Mouse (Mus musculus): ENCODE data around the gene Tapbpl. TPM values are rescaled to one million over a fixed set of nuclear protein-coding genes. Genes with fewer than 3 reads are reported as not detected.

Tapbpl gene
- 8.8 and 9.1 TPM in 2 replicates for polyA plus RNA-seq (2015; fragmentation: Nextera tagmentation; extraction: Ambion mirVana)

GRCm38 (mm10) chr6:125231117-125232044, at the start of gene Tapbpl:
Gene Tapbpl (minus strand): TSS chr6:125231860.

GRCm38 (mm10) chr6:125236782-125237181, 5.1 kb upstream of the Tapbpl start, which contains the start of gene Cd27:
Gene Cd27 (minus strand): TSS chr6:125237010.

GRCm38 (mm10) chr6:125215148-125215954, 16.3 kb downstream of the Tapbpl start, which contains the start of gene Vamp1:
Gene Vamp1 (plus strand): TSS chr6:125215551.

GRCm38 (mm10) chr6:125191332-125192015, 40.2 kb downstream of the Tapbpl start, which contains the start of the genes Ncapd2 and Mrpl51:
Gene Ncapd2 (minus strand): TSS chr6:125191701.
Gene Mrpl51 (plus strand): TSS chr6:125191801.

Small RNAs within 50 kb of the gene (microRNA-seq; reads per million reads assigned to microRNA genes)
- not detected for gene Mir3098
- not detected for gene Mir8113

Other genes starting within 250 kb of the Tapbpl start
- 7.8 and 10.2 TPM in 2 replicates for gene Pianp, start 235.2 kb downstream of the Tapbpl start, polyA plus RNA-seq (2015; fragmentation: Nextera tagmentation; extraction: Ambion mirVana)
- 6.0 and 6.6 TPM in 2 replicates for gene Zfp384, start 222.7 kb downstream of the Tapbpl start, polyA plus RNA-seq (2015; fragmentation: Nextera tagmentation; extraction: Ambion mirVana)
- 59.9 and 71.5 TPM in 2 replicates for gene Ing4, start 192.1 kb downstream of the Tapbpl start, polyA plus RNA-seq (2015; fragmentation: Nextera tagmentation; extraction: Ambion mirVana)
- 2.3 and 3.2 TPM in 2 replicates for gene Acrbp, start 182.2 kb downstream of the Tapbpl start, polyA plus RNA-seq (2015; fragmentation: Nextera tagmentation; extraction: Ambion mirVana)
- 2.4 and 3.2 TPM in 2 replicates for gene Lpar5, start 163.9 kb downstream of the Tapbpl start, polyA plus RNA-seq (2015; fragmentation: Nextera tagmentation; extraction: Ambion mirVana)
- gene Chd4, start 135.9 kb downstream of the Tapbpl start, polyA plus RNA-seq (2015; fragmentation: Nextera tagmentation; extraction: Ambion mirVana), result 31.8 and 32.9 TPM in 2 replicates
- 31.6 and 32.2 TPM in 2 replicates for gene Nop2, start 100.0 kb downstream of the Tapbpl start, polyA plus RNA-seq (2015; fragmentation: Nextera tagmentation; extraction: Ambion mirVana)
- 6.4 and 7.9 TPM in 2 replicates for gene Iffo1, start 86.6 kb downstream of the Tapbpl start, polyA plus RNA-seq (2015; fragmentation: Nextera tagmentation; extraction: Ambion mirVana)
- 1,713 and 1,923 TPM in 2 replicates for gene Gapdh, start 65.4 kb downstream of the Tapbpl start, polyA plus RNA-seq (2015; fragmentation: Nextera tagmentation; extraction: Ambion mirVana)
- 13.4 and 20.9 TPM in 2 replicates for gene Ncapd2, start 40.2 kb downstream of the Tapbpl start, polyA plus RNA-seq (2015; fragmentation: Nextera tagmentation; extraction: Ambion mirVana)
- gene Mrpl51, start 40.1 kb downstream of the Tapbpl start, polyA plus RNA-seq (2015; fragmentation: Nextera tagmentation; extraction: Ambion mirVana), result 189 and 192 TPM in 2 replicates
- gene Vamp1, start 16.3 kb downstream of the Tapbpl start, polyA plus RNA-seq (2015; fragmentation: Nextera tagmentation; extraction: Ambion mirVana), result 2.8 and 3.3 TPM in 2 replicates
- gene Cd27, start 5.2 kb upstream of the Tapbpl start, polyA plus RNA-seq (2015; fragmentation: Nextera tagmentation; extraction: Ambion mirVana), result 1.2 and 1.3 TPM in 2 replicates
- 0.26 and 0.28 TPM in 2 replicates for gene Tuba3a, start 54.2 kb upstream of the Tapbpl start, polyA plus RNA-seq (2015; fragmentation: Nextera tagmentation; extraction: Ambion mirVana)
- 109 and 119 TPM in 2 replicates for gene Ltbr, start 82.0 kb upstream of the Tapbpl start, polyA plus RNA-seq (2015; fragmentation: Nextera tagmentation; extraction: Ambion mirVana)
- 0.98 and 1.1 TPM in 2 replicates for gene Scnn1a, start 88.8 kb upstream of the Tapbpl start, polyA plus RNA-seq (2015; fragmentation: Nextera tagmentation; extraction: Ambion mirVana)
- 87.8 and 96.6 TPM in 2 replicates for gene Tnfrsf1a, start 117.5 kb upstream of the Tapbpl start, polyA plus RNA-seq (2015; fragmentation: Nextera tagmentation; extraction: Ambion mirVana)
- 6.4 and 6.6 TPM in 2 replicates for gene Plekhg6, start 148.9 kb upstream of the Tapbpl start, polyA plus RNA-seq (2015; fragmentation: Nextera tagmentation; extraction: Ambion mirVana)

Measured in urinary bladder, postnatal 0 days (tissue).